Mouse (Mus musculus) embryonic facial prominence, embryonic 11.5 days (tissue): ENCODE data around the gene Jam3. TPM values are rescaled to one million over a fixed set of nuclear protein-coding genes. Genes with fewer than 3 reads are reported as not detected.

Source experiments
- polyA plus RNA-seq: library from polyadenylated mRNA; unstranded; fragments of >200 nt; fragmentation: Nextera tagmentation; extraction: Ambion mirVana; gene quantifications from 2 replicates; pipeline ENCODE4 v1.2.1, GENCODE M21; 2014

Gene Jam3
- polyA plus RNA-seq, 1 experiment from 2014 or later, result 124 TPM

Other genes with a start within 250 kb of the Jam3 start
- gene Gm1110, start 232.3 kb downstream of the Jam3 start, polyA plus RNA-seq, result not detected in 2 replicates
- 42.8 and 44.8 TPM in 2 replicates for gene Acad8, start 155.9 kb downstream of the Jam3 start, polyA plus RNA-seq
- 173 and 186 TPM in 2 replicates for gene Thyn1, start 155.7 kb downstream of the Jam3 start, polyA plus RNA-seq
- gene Vps26b, start 125.4 kb downstream of the Jam3 start, polyA plus RNA-seq, result 47.6 and 47.8 TPM in 2 replicates
- gene Ncapd3, start 125.2 kb downstream of the Jam3 start, polyA plus RNA-seq, result 37.4 and 42.3 TPM in 2 replicates
- gene Igsf9b, start 143.8 kb upstream of the Jam3 start, polyA plus RNA-seq, result 2.1 and 2.4 TPM in 2 replicates
- gene Spata19, start 241.4 kb upstream of the Jam3 start, polyA plus RNA-seq, result not detected in 2 replicates